Mouse (Mus musculus) lung, postnatal 0 days (tissue): ENCODE results near the gene Krt87.

Source experiments
- CTCF ChIP-seq: IDR thresholded peaks from 2 replicates; pipeline ENCODE4 v1.5.1; 2016; ENCODE audit warnings: antibody characterized with exemption, mild to moderate bottlenecking
- EP300 ChIP-seq: IDR thresholded peaks from 2 replicates; pipeline ENCODE4 v1.6.1; 2016; ENCODE audit warnings: antibody characterized with exemption, mild to moderate bottlenecking, control low read depth

GRCm38 (mm10) chr15:101479666-101480060 is 41.1 kb upstream of the Krt87 start:
- TF ChIP-seq CTCF (no peak), EP300 (no peak)
